Mouse (Mus musculus) heart, adult 2 months (tissue): Measurements from ENCODE around the gene Mfsd4b3. TPM values are rescaled to one million over a fixed set of nuclear protein-coding genes. Genes with fewer than 3 reads are reported as not detected.

Source experiments
- DNase-seq, 2 experiments: peaks; one replicate each; pipeline ENCODE4 v3.0.0; 2021
- H3K27ac ChIP-seq: fragments of 200-600 bp; 2 replicates; pipeline ENCODE4 v1.8.1; 2022
- H3K27me3 ChIP-seq: fragments of 200-500 bp; 2 replicates; pipeline ENCODE4 v1.6.1; 2012; ENCODE audit warnings: mild to moderate bottlenecking, low read length, inconsistent platforms, mixed read lengths; ENCODE audit not compliant: control insufficient read depth, insufficient read depth
- H3K36me3 ChIP-seq: fragments of 200-500 bp; 2 replicates; pipeline ENCODE4 v1.6.1; 2012; ENCODE audit warnings: low read length, inconsistent platforms; ENCODE audit not compliant: control insufficient read depth, insufficient read depth
- H3K4me1 ChIP-seq: fragments of 200-500 bp; 2 replicates; pipeline ENCODE4 v1.6.1; 2011; ENCODE audit warnings: low read length; ENCODE audit not compliant: control insufficient read depth, insufficient read depth
- H3K4me3 ChIP-seq: fragments of 200-600 bp; 2 replicates; pipeline ENCODE4 v1.8.1; 2022
- H3K79me2 ChIP-seq: fragments of 200-500 bp; replicated peaks from 2 replicates; pipeline ENCODE4 v1.6.1; 2012; ENCODE audit warnings: mild to moderate bottlenecking, inconsistent platforms, low read length, moderate library complexity, mixed read lengths; ENCODE audit not compliant: control insufficient read depth, insufficient read depth
- H3K9ac ChIP-seq: fragments of 200-500 bp; 2 replicates; pipeline ENCODE4 v1.6.1; 2012; ENCODE audit warnings: low read depth, mild to moderate bottlenecking, control low read depth, inconsistent platforms, low read length, mixed read lengths
- CTCF ChIP-seq: fragments of 200-600 bp; IDR thresholded peaks from 2 replicates; pipeline ENCODE4 v1.8.1; 2022; ENCODE audit warnings: antibody characterized with exemption, mild to moderate bottlenecking, moderate library complexity
- EP300 ChIP-seq: fragments of 200-500 bp; IDR thresholded peaks from 2 replicates; pipeline ENCODE4 v1.6.1; 2011; ENCODE audit warnings: low read depth, low read length, control low read depth; ENCODE audit not compliant: insufficient read depth
- POLR2A ChIP-seq: fragments of 200-500 bp; IDR thresholded peaks from 2 replicates; pipeline ENCODE4 v1.6.1; 2011; ENCODE audit warnings: mild to moderate bottlenecking, low read depth, low read length, control low read depth; ENCODE audit not compliant: insufficient read depth
- WGBS: fragments of 180-500 bp; shearing (Covaris S2); methylation state at CpG from one replicate; pipeline ENCODE4 v1.1.7; 2018; 5-methylcytosine and 5-hydroxymethylcytosine counted together
- intact Hi-C: fragments of 180-260 bp; cut with DNase I; formaldehyde crosslinking; loops from one replicate; pipeline ENCODE4 v1.15.1; 2025
- polyA plus RNA-seq: library from polyadenylated mRNA; depleted of rRNA; stranded (reverse); fragments of >200 nt; gene quantifications from 2 replicates; pipeline ENCODE4 v1.2.3, GENCODE M21; 2012
- total RNA-seq, 2 experiments: library from RNA; stranded (reverse); gene quantifications; 2 replicates each; pipeline ENCODE4 v1.2.3; 2021

The Mfsd4b3 gene
- total and polyA plus RNA-seq, 3 experiments = 4.6 to 5.7 (median 5.5) TPM

DNA sequence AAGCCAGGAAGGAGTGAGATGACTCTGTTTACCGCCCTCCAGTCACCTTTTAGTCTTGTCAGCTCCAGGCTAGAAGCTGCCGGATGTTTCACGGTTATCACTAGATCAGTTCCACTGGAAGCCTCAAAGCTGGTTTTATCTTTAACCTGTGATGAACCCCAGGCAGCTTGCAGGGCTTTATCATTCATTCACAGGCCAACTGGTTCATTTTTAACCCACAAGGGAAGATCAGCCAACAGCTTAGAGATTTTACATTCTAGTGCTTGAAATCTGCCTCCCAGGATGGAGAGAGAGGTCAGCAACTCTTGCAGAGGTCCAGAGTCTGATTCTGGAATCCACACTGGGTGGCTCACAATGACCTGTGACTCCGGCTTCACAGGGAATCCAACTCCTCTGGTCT, 31.2 kb upstream of the Mfsd4b3 start:
- H3K4me3 ChIP-seq = no peak overlapping the region
- no peak overlapping the region for H3K9ac ChIP-seq
- WGBS = 38% methylated on average over 4 of the region's 4 CpGs
- no peak overlapping the region for H3K27ac ChIP-seq
- no peaks in the 10 kb centered on the region for H3K36me3 ChIP-seq
- H3K4me1 ChIP-seq = no peaks in the 10 kb centered on the region
- no peaks in the 10 kb centered on the region for H3K79me2 ChIP-seq
- TF ChIP-seq CTCF = no peak
- TF ChIP-seq POLR2A = no peak
- TF ChIP-seq EP300 = no peak
- no peaks in the 10 kb centered on the region for H3K27me3 ChIP-seq
- intact Hi-C loops = no loop called here
- DNase-seq = no peak

DNA sequence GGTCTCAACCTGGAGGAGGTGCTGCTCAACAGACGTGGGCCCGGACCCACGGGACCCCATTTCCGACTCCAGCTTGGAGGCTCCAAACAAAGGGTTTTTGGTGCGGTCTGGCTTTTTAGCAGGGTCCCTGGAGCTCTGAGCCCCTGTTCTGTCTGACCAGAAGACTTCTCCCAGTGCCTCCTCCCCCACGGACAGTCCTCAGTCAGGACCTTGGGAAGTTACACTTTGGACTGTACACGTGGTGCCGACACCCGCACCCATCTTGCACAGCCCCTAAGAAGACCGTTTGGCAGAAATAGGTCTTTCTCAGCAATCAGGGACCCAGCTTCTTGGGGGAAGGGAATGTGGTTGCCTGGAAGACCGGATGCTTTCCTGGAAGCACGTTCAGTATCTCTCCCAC, 26.5 kb upstream of the Mfsd4b3 start, which contains the start of gene Mfsd4b5:
Gene Mfsd4b5 (minus strand): TSS at position 181 of the 400 bp plus-strand sequence.
- DNase-seq = no peak
- TF ChIP-seq CTCF (no peak), POLR2A (no peak), EP300 (no peak)
- H3K4me3 ChIP-seq = no peak within 1 kb of the TSS
- 88% methylated on average over 12 of the region's 12 CpGs for WGBS
- H3K36me3 ChIP-seq = no peaks in the 10 kb centered on the region
- no peaks in the 10 kb centered on the region for H3K4me1 ChIP-seq
- no peaks in the 10 kb centered on the region for H3K79me2 ChIP-seq
- no peaks in the 10 kb centered on the region for H3K27me3 ChIP-seq
- intact Hi-C loops = no loop called here
- no peak within 1 kb of the TSS for H3K9ac ChIP-seq
- no peak within 1 kb of the TSS for H3K27ac ChIP-seq

DNA sequence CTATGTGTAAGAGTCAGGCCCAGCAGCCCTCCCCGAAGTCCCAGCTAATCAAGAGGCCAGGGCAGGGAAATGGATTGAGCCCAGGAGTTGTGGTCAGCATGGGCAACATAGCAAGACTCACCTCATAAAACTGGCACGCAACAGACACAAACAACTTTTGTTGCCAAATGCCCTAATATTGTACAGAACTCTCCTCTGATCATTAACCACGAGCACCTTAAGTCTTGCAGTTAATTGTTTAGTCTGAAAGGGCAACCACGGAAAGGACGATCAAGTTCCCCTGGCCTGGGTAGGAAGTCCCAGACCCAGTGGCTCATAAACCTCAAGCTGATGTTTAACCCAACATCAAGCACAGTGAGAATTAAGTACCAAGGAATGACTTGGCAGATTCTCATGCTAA, 22.7 kb upstream of the Mfsd4b3 start:
- Histone ChIP-seq H3K27ac (no peak overlapping the region), H3K79me2 (no peaks in the 10 kb centered on the region), H3K36me3 (no peaks in the 10 kb centered on the region), H3K9ac (no peak overlapping the region), H3K4me1 (no peaks in the 10 kb centered on the region), H3K4me3 (no peak overlapping the region), H3K27me3 (no peaks in the 10 kb centered on the region)
- WGBS = 78% methylated on average over 5 of the region's 5 CpGs
- TF ChIP-seq POLR2A (no peak), CTCF (no peak), EP300 (no peak)
- intact Hi-C loops = no loop called here
- DNase-seq = no peak

DNA sequence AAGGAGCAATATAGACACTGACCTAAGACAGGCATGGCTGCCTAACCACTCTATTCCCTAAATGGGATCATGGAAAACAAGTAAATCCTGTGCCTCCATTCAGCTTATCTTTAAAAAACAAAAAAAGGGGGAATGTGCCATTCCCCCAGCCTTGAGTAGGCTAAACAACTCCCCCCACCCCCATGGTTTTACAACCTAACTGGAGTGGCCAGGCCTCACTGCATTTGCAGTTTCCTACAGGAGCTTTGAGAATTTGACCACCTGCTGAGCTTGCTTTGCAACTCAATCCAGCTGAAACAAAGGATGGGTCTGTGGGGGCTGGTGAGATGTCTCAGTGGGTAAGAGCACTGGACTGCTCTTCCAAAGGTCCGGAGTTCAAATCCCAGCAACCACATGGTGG, 18.3 kb upstream of the Mfsd4b3 start:
- H3K4me1 ChIP-seq = no peaks in the 10 kb centered on the region; the same call in 1 of the 2 replicates
- H3K9ac ChIP-seq = no peak overlapping the region
- intact Hi-C loops = no loop called here
- no peaks in the 10 kb centered on the region for H3K79me2 ChIP-seq
- no peak overlapping the region for H3K4me3 ChIP-seq
- no peaks in the 10 kb centered on the region for H3K27me3 ChIP-seq
- H3K27ac ChIP-seq = no peak overlapping the region
- DNase-seq = no peak
- H3K36me3 ChIP-seq = no peaks in the 10 kb centered on the region
- 93% methylated on average over 1 of the region's 1 CpGs for WGBS
- no peak for TF ChIP-seq EP300
- no peak for TF ChIP-seq CTCF
- TF ChIP-seq POLR2A = no peak

DNA sequence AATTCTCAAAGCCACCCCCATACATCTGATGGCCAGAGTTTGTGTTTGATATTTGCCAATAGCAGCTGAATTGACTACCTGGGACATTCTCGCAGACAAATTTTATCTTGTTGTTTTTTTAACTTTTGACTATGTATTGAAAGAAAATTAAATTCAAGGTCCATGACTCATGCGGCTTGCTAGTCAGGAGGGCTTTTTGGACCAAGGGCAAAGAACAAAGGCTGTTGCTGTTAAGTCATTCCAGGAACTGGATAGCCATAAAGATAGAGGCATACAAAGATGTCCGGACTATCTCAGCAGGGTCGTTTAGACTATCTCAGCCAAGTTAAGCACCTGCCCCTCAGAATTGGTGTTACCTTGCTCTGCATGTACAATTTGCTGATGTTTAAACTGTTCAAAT, 17.4 kb upstream of the Mfsd4b3 start:
- no peak for DNase-seq
- H3K27ac ChIP-seq = no peak overlapping the region
- TF ChIP-seq EP300 (no peak), POLR2A (no peak), CTCF (no peak)
- H3K4me1 ChIP-seq = no peaks in the 10 kb centered on the region; the same call in 1 of the 2 replicates
- intact Hi-C loops = no loop called here
- no peak overlapping the region for H3K4me3 ChIP-seq
- no peaks in the 10 kb centered on the region for H3K79me2 ChIP-seq
- 85% methylated on average over 4 of the region's 4 CpGs for WGBS
- H3K27me3 ChIP-seq = no peaks in the 10 kb centered on the region
- no peaks in the 10 kb centered on the region for H3K36me3 ChIP-seq
- H3K9ac ChIP-seq = no peak overlapping the region

DNA sequence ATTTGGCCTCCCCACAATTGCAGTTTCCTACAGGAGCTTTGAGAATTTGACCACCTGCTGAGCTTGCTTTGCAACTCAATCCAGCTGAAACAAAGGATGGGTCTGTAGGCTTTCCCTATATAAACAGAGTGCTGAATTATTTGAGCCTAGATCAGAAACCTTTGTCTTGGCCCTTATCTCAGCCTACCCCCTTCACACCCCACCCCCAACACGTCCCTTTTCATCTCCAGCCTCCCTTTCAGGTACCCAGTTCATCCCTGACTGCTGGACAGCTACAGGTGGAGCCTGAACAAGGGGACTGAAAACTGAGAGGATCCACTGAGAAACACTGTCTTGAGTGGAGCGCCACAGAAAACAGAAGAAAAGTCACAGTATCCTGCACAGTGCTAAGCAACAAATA, 15.8 kb upstream of the Mfsd4b3 start:
- no peaks in the 10 kb centered on the region for H3K27me3 ChIP-seq
- 65% methylated on average over 2 of the region's 2 CpGs for WGBS
- no peak overlapping the region for H3K9ac ChIP-seq
- H3K79me2 ChIP-seq = no peaks in the 10 kb centered on the region
- no peak for TF ChIP-seq EP300
- TF ChIP-seq CTCF = no peak
- TF ChIP-seq POLR2A = no peak
- no peak overlapping the region for H3K27ac ChIP-seq
- intact Hi-C loops = no loop called here
- H3K36me3 ChIP-seq = no peaks in the 10 kb centered on the region
- DNase-seq = no peak
- H3K4me3 ChIP-seq = no peak overlapping the region
- H3K4me1 ChIP-seq = no peaks in the 10 kb centered on the region; the same call in 1 of the 2 replicates

DNA sequence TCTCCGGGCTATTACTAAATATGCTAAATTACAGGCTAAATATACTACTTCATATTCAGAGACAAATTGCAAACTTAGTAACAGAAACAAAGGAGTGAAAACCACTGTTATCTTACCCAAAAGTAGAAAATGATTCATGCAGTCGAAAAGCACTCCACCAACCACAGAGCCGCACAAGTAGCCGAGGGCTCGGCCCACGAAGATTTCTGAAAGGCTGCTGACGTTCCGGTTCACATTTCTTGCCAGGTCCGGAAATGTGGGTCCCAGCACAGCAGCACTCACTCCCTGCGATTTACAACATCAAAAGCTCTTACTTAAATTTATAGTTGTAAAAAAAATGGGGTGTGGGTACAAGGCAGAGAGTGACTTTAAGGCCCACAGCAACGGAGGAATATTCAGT, 15.0 kb upstream of the Mfsd4b3 start:
- no peak overlapping the region for H3K9ac ChIP-seq
- no peak overlapping the region for H3K27ac ChIP-seq
- no peak for DNase-seq
- H3K79me2 ChIP-seq = no peaks in the 10 kb centered on the region
- intact Hi-C loops = no loop called here
- H3K4me3 ChIP-seq = no peak overlapping the region
- H3K4me1 ChIP-seq = no peaks in the 10 kb centered on the region; the same call in 1 of the 2 replicates
- H3K36me3 ChIP-seq = no peaks in the 10 kb centered on the region
- WGBS = 56% methylated on average over 11 of the region's 11 CpGs
- no peak for TF ChIP-seq CTCF
- H3K27me3 ChIP-seq = no peaks in the 10 kb centered on the region
